Mouse (Mus musculus) hindbrain, embryonic 16.5 days (tissue): ENCODE results near the gene Mier2. TPM values are rescaled to one million over a fixed set of nuclear protein-coding genes. Genes with fewer than 3 reads are reported as not detected.

Experiments used
- ATAC-seq: fragments of 200-750 bp; cut with Nextera tagmentation; 2 replicates; pipeline ENCODE4 v1.8.0; 2017; ENCODE audit warnings: moderate TSS enrichment, moderate library complexity
- H3K27ac ChIP-seq: fragments of 300-500 bp; sonication (generic); 2 replicates; pipeline ENCODE4 v1.5.1; 2014; ENCODE audit warnings: low read depth, mild to moderate bottlenecking, control low read depth, low read length, moderate library complexity
- H3K27me3 ChIP-seq: fragments of 300-500 bp; sonication (generic); replicated peaks from 2 replicates; pipeline ENCODE4 v1.6.1; 2014; ENCODE audit warnings: low read length; ENCODE audit not compliant: control insufficient read depth, insufficient read depth
- H3K36me3 ChIP-seq: fragments of 300-500 bp; sonication (generic); 2 replicates; pipeline ENCODE4 v1.6.1; 2014; ENCODE audit warnings: mild to moderate bottlenecking, low read length, moderate library complexity, mixed read lengths; ENCODE audit not compliant: control insufficient read depth, insufficient read depth
- H3K4me1 ChIP-seq: fragments of 300-500 bp; sonication (generic); 2 replicates; pipeline ENCODE4 v1.6.1; 2014; ENCODE audit warnings: low read depth, low read length; ENCODE audit not compliant: control insufficient read depth, insufficient read depth
- H3K4me2 ChIP-seq: fragments of 300-500 bp; sonication (generic); 2 replicates; pipeline ENCODE4 v1.6.1; 2014; ENCODE audit warnings: mild to moderate bottlenecking, low read length, control low read depth, moderate library complexity
- H3K4me3 ChIP-seq: fragments of 300-500 bp; sonication (generic); 2 replicates; pipeline ENCODE4 v1.5.1; 2014; ENCODE audit warnings: mild to moderate bottlenecking, low read length, control low read depth, moderate library complexity
- H3K9ac ChIP-seq: fragments of 300-500 bp; sonication (generic); 2 replicates; pipeline ENCODE4 v1.6.1; 2014; ENCODE audit warnings: low read depth, mild to moderate bottlenecking, control low read depth, low read length, moderate library complexity
- H3K9me3 ChIP-seq: fragments of 300-500 bp; sonication (generic); 2 replicates; pipeline ENCODE4 v1.6.1; 2014; ENCODE audit warnings: mild to moderate bottlenecking, low read length, moderate library complexity; ENCODE audit not compliant: control insufficient read depth
- WGBS: fragments of 180-500 bp; shearing (Covaris S2); extraction: QIAGEN DNeasy Blood & Tissue Kit; methylation state at CpG from one replicate; pipeline ENCODE4 v1.1.7; 2014; 5-methylcytosine and 5-hydroxymethylcytosine counted together
- microRNA-seq: library from miRNA; unstranded; fragments of <30 nt; microRNA quantifications from one replicate; pipeline ENCODE4, GENCODE M21; 2017
- polyA plus RNA-seq: library from polyadenylated mRNA; unstranded; fragments of >200 nt; fragmentation: Nextera tagmentation; extraction: Ambion mirVana; gene quantifications from 2 replicates; pipeline ENCODE4 v1.2.1, GENCODE M21; 2015

The Mier2 gene
- polyA plus RNA-seq, 1 experiment from 2014 or later, result 56.5 TPM

DNA sequence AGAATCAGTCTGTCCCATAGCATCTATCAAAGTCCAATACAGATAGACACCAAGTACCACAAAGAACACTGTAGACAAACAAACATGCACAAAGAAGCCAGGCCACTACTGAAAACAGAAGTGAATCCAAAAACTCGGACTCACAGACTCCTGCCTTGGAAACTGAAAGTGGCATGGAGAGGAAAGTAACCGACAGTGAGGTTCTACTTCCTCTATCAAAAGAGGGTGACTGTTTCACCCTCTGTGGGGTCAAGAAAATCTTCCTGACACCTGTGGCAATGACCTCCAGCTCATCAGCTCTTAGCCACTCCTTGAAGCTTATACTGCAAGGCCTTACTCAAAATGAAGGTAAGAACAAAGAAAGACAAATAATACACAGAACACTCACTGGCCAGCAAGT is 48.3 kb downstream of the Mier2 start:
- H3K9ac ChIP-seq, result no peak overlapping the region
- no peak overlapping the region for H3K4me2 ChIP-seq
- H3K36me3 ChIP-seq, result no peaks in the 10 kb centered on the region
- no peaks in the 10 kb centered on the region for H3K4me1 ChIP-seq
- no peaks in the 10 kb centered on the region for H3K9me3 ChIP-seq
- no peak overlapping the region for H3K4me3 ChIP-seq
- no peak for ATAC-seq
- no peaks in the 10 kb centered on the region for H3K27me3 ChIP-seq
- H3K27ac ChIP-seq, result no peak overlapping the region
- WGBS, result 84% methylated on average over 2 of the region's 2 CpGs

DNA sequence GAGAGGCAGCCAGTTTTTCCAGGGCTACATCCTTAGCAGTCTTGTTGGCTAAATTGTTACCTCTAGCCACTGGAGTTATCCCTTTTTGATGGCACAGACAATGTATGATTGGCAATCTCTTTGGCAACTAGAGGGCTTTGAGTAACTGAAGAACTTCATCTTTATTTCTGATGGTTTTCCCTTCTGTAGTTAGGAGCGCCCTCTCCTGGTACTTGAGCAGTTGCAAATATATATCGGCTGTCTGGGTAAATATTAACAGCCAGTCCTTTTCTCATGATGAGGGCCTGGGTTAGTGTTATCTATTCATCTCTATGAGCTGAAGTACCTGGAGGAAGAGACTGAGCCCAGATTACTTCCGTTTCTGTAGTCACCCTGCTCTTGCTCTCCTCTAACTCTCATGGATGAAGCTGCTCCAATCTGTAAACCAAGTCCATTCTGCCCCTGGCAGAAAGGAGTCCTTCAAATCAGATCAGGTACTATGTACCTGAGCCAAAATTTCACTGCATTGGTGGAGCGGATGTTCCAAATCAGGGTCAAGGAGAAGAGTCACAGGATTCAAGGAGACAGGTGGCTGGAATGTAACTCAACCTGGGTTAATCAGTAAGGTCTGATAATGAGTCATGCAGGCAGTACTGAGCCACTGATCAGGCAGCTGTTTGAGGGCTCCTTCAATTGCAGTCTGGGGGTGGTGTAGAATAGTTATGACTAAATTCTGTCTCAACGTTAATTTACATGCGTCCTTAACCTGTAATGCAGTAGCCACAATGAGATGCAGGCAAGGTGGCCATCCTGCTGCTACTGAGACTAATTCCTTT is 52.0 kb downstream of the Mier2 start:
- H3K9ac ChIP-seq, result no peak overlapping the region
- no peaks in the 10 kb centered on the region for H3K27me3 ChIP-seq
- H3K9me3 ChIP-seq, result peaks cover 2% of the 10 kb centered on the region; the same call in 1 of the 2 replicates
- H3K4me2 ChIP-seq, result no peak overlapping the region
- WGBS, result 65% methylated on average over 6 of the region's 6 CpGs
- H3K27ac ChIP-seq, result no peak overlapping the region
- H3K36me3 ChIP-seq, result no peaks in the 10 kb centered on the region
- no peaks in the 10 kb centered on the region for H3K4me1 ChIP-seq
- no peak for ATAC-seq
- no peak overlapping the region for H3K4me3 ChIP-seq

DNA sequence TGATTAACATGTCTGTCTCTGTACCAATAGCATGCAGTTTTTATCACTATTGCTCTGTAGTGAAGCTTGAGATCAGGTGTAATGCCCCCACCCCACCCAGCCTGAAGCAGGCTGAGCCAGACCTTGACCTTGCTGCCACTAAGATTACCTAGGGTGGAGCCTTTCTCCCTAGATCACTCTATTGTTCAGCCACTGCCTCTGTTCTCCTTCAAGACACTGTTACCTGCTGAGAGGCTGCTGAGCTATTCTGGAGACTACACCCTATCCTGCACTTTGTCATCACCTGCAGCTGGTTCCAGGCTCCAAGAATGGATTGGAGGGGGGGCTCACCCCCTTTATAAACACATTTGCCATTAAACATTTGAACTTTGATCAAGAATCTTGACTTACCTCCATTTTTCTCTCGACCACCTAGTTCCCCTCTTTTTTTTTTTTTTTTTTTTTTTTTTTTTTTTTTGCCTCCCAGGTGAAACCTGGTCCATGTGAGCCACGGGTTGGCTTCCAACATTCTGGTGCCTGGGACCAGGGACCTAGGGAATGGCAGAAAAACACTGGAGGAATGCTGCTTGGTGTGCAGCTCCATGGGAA is 58.2 kb downstream of the Mier2 start:
- H3K9me3 ChIP-seq, result peaks cover 2% of the 10 kb centered on the region; the same call in 1 of the 2 replicates
- H3K27me3 ChIP-seq, result no peaks in the 10 kb centered on the region
- H3K27ac ChIP-seq, result no peak overlapping the region
- H3K4me3 ChIP-seq, result no peak overlapping the region
- 50% methylated on average over 2 of the region's 2 CpGs for WGBS
- no peak overlapping the region for H3K4me2 ChIP-seq
- no peaks in the 10 kb centered on the region for H3K4me1 ChIP-seq
- H3K36me3 ChIP-seq, result no peaks in the 10 kb centered on the region
- no peak overlapping the region for H3K9ac ChIP-seq
- ATAC-seq, result no peak

- no peak overlapping the region for H3K9ac ChIP-seq
- no peaks in the 10 kb centered on the region for H3K36me3 ChIP-seq
- no peak for ATAC-seq
- no peaks in the 10 kb centered on the region for H3K27me3 ChIP-seq
- WGBS, result 59% methylated on average over 3 of the region's 3 CpGs
- no peak overlapping the region for H3K4me3 ChIP-seq
- H3K4me2 ChIP-seq, result no peak overlapping the region
- no peaks in the 10 kb centered on the region for H3K4me1 ChIP-seq
- no peak overlapping the region for H3K27ac ChIP-seq
- peaks cover 2% of the 10 kb centered on the region; the same call in 1 of the 2 replicates for H3K9me3 ChIP-seq
Measured at GRCm38 (mm10) chr10:79495886-79496285, 59.1 kb downstream of the Mier2 start.

Small RNA genes within 50 kb of the gene (microRNA-seq; reads per million reads assigned to microRNA genes)
- not detected for gene Mir6909

Other genes with a start within 250 kb of the Mier2 start
- not detected in 2 replicates for gene Vmn2r82, start 198.7 kb downstream of the Mier2 start, polyA plus RNA-seq
- gene Vmn2r83, start 86.5 kb downstream of the Mier2 start, polyA plus RNA-seq, result 0.04 and 0.06 TPM in 2 replicates
- gene Plpp2, start 21.4 kb downstream of the Mier2 start, polyA plus RNA-seq, result 20.7 and 22.2 TPM in 2 replicates
- not detected in 2 replicates for gene Theg, start 32.1 kb upstream of the Mier2 start, polyA plus RNA-seq
- gene C2cd4c, start 58.8 kb upstream of the Mier2 start, polyA plus RNA-seq, result 0.62 and 0.70 TPM in 2 replicates
- gene Shc2, start 82.7 kb upstream of the Mier2 start, polyA plus RNA-seq, result 13.7 and 27.7 TPM in 2 replicates
- gene Odf3l2, start 90.5 kb upstream of the Mier2 start, polyA plus RNA-seq, result 0.37 and 0.89 TPM in 2 replicates
- gene Madcam1, start 109.4 kb upstream of the Mier2 start, polyA plus RNA-seq, result 0.99 and 1.5 TPM in 2 replicates
- gene Tpgs1, start 114.2 kb upstream of the Mier2 start, polyA plus RNA-seq, result 107 and 124 TPM in 2 replicates
- gene Cdc34, start 127.0 kb upstream of the Mier2 start, polyA plus RNA-seq, result 73.5 and 84.7 TPM in 2 replicates
- 1.7 TPM in 2 replicates for gene Gzmm, start 133.8 kb upstream of the Mier2 start, polyA plus RNA-seq
- 1,077 and 1,193 TPM in 2 replicates for gene Bsg, start 149.3 kb upstream of the Mier2 start, polyA plus RNA-seq
- 1.2 and 1.4 TPM in 2 replicates for gene Hcn2, start 161.4 kb upstream of the Mier2 start, polyA plus RNA-seq
- gene Polrmt, start 191.4 kb upstream of the Mier2 start, polyA plus RNA-seq, result 37.1 and 50.6 TPM in 2 replicates
- gene Fgf22, start 199.9 kb upstream of the Mier2 start, polyA plus RNA-seq, result 1.9 and 3.1 TPM in 2 replicates
- 74.2 and 101 TPM in 2 replicates for gene Rnf126, start 211.8 kb upstream of the Mier2 start, polyA plus RNA-seq
- 2.6 and 3.0 TPM in 2 replicates for gene Fstl3, start 222.1 kb upstream of the Mier2 start, polyA plus RNA-seq
- gene Prss57, start 235.8 kb upstream of the Mier2 start, polyA plus RNA-seq, result 0.31 TPM in 1 of 2 replicates, not detected in the other
- 297 and 309 TPM in 2 replicates for gene Palm, start 238.4 kb upstream of the Mier2 start, polyA plus RNA-seq